ENCODE assay signal across 16 mouse cellular contexts in the genomic region with DNA sequence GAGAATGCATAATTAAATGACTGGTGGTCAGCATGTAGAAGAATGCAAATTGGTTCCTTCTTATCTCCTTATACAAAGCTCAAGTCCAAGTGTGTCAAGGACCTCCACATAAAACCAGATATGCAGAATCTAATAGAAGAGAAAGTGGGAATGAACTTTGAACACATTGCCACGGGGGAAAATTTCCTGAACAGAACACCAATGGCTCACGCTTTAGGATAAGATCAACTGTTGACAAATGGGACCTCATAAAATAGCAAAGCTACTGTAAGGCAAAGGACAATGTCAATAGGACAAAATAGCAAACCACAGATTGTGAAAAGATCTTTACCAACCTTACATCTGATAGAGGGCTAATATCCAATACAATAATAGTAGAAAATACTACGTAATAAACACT.
"Had no signal": no experiment of that assay in that cellular context is flagged by ENCODE, and none has a peak within 500 bp of the region (broad histone marks: within the 10 kb centered on the region; RNA-seq: fewer than 3 reads in every experiment).

No protein-coding gene starts in this region.

- H3K9me3 ChIP-seq: neural tube, embryonic 12.5 days; neural tube, embryonic 13.5 days; neural tube, embryonic 15.5 days; stomach, embryonic 15.5 days had no signal

- DNase-seq: retina, postnatal 1 day; right cerebral cortex, adult 18-20 months; right cerebral cortex, postnatal 14 days; right cerebral cortex, postnatal 25 days; right cerebral cortex, postnatal 4 days; spleen, adult 18-20 months; thymus, adult 18-20 months; thymus, postnatal 14 days; thymus, postnatal 25 days; thymus, postnatal 36 days; thymus, postnatal 4 days had no signal

- H3K9ac ChIP-seq: neural tube, embryonic 12.5 days; neural tube, embryonic 13.5 days; neural tube, embryonic 15.5 days; stomach, embryonic 15.5 days had no signal

- H3K4me2 ChIP-seq: neural tube, embryonic 12.5 days; neural tube, embryonic 13.5 days; neural tube, embryonic 15.5 days; stomach, embryonic 15.5 days had no signal

- H3K27me3 ChIP-seq: neural tube, embryonic 12.5 days; neural tube, embryonic 13.5 days; neural tube, embryonic 15.5 days; stomach, embryonic 15.5 days had no signal

- H3K4me3 ChIP-seq: neural tube, embryonic 12.5 days; neural tube, embryonic 13.5 days; neural tube, embryonic 15.5 days; stomach, embryonic 15.5 days had no signal

- H3K4me1 ChIP-seq: neural tube, embryonic 12.5 days; neural tube, embryonic 13.5 days; neural tube, embryonic 15.5 days; stomach, embryonic 15.5 days had no signal

- H3K36me3 ChIP-seq: neural tube, embryonic 12.5 days; neural tube, embryonic 13.5 days; neural tube, embryonic 15.5 days; stomach, embryonic 15.5 days had no signal

- H3K27ac ChIP-seq: neural tube, embryonic 12.5 days; neural tube, embryonic 13.5 days; neural tube, embryonic 15.5 days; stomach, embryonic 15.5 days; stomach, postnatal 0 days had no signal
